Mouse (Mus musculus) ES-Bruce4 (cell line): Measurements from ENCODE around the gene Gm6880.

Source experiments
- CTCF ChIP-seq: IDR thresholded peaks from one replicate; pipeline ENCODE4 v1.8.1; 2011; ENCODE audit warnings: low read depth, low read length
- EP300 ChIP-seq: IDR thresholded peaks from 2 replicates; pipeline ENCODE4 v1.6.1; 2011; ENCODE audit warnings: low read depth, low read length; ENCODE audit not compliant: insufficient read depth
- POLR2A ChIP-seq: IDR thresholded peaks from one replicate; pipeline ENCODE4 v1.8.1; 2011; ENCODE audit warnings: low read length; ENCODE audit not compliant: insufficient read depth

GRCm38 (mm10) chrX:74451157-74451912, 29.9 kb downstream of the Gm6880 start:
- TF ChIP-seq CTCF (no peak), POLR2A (no peak), EP300 (no peak)
